Mouse (Mus musculus) c-Kit-positive CD71-positive TER-119-negative erythroid progenitor cells, embryonic 14.5 days (primary cell): ENCODE results near the gene Acox3.
"Not testable (repeated sequence)": the region's sequence is repeated elsewhere in the genome, so short reads cannot be mapped to it uniquely, and the experiment has no call there.

Experiments used
- DNase-seq: peaks from one replicate; pipeline ENCODE4 v3.0.0-alpha.2; 2013; ENCODE audit warnings: low read depth

The Acox3 gene

GRCm38 (mm10) chr5:35576409-35577020 lies 6.3 kb upstream of the Acox3 start:
- no peak for DNase-seq

- DNase-seq: no peak
Measured at GRCm38 (mm10) chr5:35578411-35578810, 4.4 kb upstream of the Acox3 start.

- DNase-seq: no peak
Measured at GRCm38 (mm10) chr5:35579247-35579893, 3.5 kb upstream of the Acox3 start.

- DNase-seq: no peak
Measured at GRCm38 (mm10) chr5:35580156-35580922, 2.5 kb upstream of the Acox3 start.

GRCm38 (mm10) chr5:35583221-35583783 lies 462 bp downstream of the Acox3 start:
- no peak for DNase-seq

GRCm38 (mm10) chr5:35584259-35584658 lies 1.4 kb downstream of the Acox3 start:
- DNase-seq: not testable (repeated sequence)

GRCm38 (mm10) chr5:35591497-35591896 lies 8.7 kb downstream of the Acox3 start:
- no peak for DNase-seq

DNA sequence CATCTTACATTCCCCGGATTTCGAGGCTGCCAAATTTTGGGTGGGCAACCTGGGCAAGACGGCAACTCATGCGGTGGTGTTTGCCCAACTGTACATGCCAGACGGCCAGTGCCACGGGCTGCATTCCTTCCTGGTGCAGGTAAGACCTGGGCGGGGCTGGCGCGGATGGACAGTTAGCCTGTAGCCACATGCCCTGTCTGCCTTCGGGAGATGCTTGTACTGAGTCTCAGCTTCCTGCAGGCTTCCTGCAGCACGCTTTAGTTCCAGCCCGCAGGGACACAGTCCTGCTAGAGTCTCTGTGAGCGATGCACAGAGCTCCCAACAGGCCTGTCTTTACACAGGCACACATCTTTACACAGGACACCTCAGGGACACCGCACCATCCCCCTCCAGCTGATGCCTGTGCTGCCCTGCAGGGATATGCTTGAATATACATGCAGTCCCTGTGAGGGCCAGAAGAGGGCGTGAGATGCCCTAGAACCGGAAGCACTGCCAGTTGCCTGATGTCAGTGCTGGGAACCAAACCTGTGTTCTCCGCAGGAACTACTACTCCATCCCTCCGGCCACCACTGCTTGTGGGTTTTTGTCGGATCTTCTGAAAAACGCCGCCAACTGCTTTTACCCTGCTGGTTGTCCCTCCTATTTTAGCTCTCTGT lies 9.4 kb downstream of the Acox3 start:
- DNase-seq: no peak

GRCm38 (mm10) chr5:35592824-35593223 lies 10.0 kb downstream of the Acox3 start:
- DNase-seq: no peak

DNA sequence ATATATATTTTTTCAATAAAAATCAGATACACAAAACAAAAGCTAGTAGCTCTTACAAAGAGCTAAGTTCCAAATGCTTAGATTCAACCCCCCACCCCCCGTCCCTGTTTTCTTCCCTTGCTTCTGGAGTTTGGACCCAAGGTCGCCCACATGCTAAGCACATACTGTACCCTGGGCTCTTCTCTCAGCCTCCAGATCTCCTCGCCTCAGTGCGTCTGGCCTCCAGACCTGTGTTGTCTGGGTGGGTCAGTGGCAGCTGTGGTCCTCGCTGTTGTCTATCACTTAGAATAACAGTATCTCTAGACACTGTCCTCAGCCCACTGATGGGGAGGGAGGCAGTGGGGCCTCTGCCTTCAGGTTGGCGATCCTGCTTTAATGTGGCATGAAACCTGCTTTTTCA lies 10.4 kb downstream of the Acox3 start:
- DNase-seq: no peak

DNA sequence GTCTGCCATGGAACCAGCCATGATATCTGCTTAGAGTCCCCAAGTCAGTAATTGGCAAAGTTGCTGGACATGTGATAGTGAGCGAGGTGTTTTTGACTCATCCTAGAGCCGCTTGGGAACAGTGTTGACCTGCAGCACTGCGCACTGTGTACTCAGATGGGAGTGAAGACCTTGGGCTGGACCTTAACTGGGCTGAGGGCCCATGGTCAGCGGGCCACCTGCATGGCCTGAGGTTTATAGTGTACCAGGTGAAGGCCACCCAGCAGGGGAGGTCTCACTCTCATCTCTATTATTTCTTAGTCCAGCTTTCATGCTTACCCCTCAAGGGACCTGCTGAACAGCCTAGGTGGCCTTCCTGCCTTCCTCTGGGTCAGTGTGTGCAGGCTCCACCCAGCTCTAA lies 11.9 kb downstream of the Acox3 start:
- DNase-seq: no peak

GRCm38 (mm10) chr5:35595706-35596105 lies 12.9 kb downstream of the Acox3 start:
- DNase-seq: no peak

GRCm38 (mm10) chr5:35596169-35597160 lies 13.6 kb downstream of the Acox3 start:
- no peak for DNase-seq

DNA sequence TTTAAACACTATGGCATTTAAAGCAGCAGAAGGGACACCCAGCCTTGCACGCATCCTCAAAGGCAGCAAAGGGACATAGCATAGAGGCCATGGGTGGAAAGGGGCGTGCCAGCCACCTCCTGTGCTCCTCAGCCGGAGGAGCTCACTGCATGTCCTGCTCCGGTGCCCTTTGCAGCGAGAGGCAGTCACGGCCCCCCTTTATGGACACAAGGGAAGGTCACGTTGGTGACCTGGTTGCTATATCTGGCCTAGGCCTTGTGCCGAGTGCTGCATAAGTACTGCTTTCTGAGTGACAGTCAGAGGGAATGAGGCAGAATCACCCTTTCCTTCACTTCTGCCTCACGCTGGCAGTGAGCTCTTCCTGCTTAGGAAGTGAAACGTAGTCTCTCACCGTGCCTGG lies 17.4 kb downstream of the Acox3 start:
- no peak for DNase-seq

DNA sequence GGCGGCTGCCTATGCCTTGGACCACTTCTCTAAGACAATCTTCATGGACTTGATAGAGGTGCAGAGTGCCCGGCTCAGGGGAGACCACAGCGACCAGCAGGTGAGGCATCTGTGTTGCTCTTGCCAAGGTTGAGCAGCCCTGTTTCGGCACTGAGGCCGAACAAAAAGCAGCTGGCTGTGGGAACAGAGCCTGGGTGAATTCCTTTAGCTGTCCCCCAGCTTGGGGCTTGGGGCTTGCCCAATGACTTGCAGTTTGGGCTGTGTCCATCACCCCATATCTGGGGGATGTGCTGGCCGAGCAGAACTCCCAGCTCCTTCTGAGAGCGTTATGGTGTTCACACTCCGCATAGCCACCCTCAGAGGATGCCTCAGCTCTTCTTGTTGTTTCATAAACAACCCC lies 18.7 kb downstream of the Acox3 start:
- no peak for DNase-seq

GRCm38 (mm10) chr5:35605355-35605754 lies 22.5 kb downstream of the Acox3 start:
- DNase-seq: no peak

- DNase-seq: no peak
Measured at GRCm38 (mm10) chr5:35606800-35607199, 24.0 kb downstream of the Acox3 start.

DNA sequence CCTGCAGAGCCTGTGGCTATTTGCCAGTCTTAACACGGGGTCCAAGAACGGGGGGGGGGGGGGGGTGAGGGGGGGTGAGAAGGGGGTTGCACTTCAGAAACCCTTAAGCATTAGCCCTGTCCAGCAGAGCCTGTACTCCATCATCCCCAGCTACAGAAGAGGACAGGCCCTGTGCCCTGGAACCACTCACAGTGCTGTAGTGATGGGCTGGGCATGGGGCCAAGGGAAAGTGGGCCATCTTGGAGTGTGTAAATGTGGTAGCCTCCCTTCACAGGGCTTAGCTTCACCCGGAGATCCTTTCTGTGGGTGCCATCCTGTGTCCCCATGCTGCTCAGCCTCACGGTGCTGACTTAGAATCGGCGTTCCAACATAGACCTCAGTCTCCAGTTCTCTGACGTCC lies 24.9 kb downstream of the Acox3 start:
- DNase-seq: no peak

GRCm38 (mm10) chr5:35608559-35608958 lies 25.7 kb downstream of the Acox3 start:
- no peak for DNase-seq

DNA sequence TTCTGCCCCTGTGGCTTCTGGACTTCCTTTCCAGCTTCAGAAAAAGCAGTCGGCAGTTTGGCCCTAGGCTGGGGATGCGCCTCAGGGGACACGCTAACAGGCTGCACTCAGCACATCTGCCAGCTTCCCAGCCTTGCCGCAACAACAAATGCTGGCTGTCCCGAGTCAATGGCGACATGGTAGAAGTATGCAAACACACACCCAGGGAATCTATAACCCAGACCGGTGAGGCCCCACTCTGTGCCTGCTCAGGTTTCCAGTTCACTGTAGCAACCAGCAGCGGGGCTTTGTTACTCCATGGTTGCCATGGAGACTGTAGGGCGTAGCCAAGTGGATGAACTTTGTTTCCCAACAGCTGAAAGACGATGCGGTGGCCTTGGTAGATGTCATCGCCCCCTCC lies 26.5 kb downstream of the Acox3 start:
- DNase-seq: no peak

- DNase-seq: no peak
Measured at GRCm38 (mm10) chr5:35609971-35610370, 27.1 kb downstream of the Acox3 start.
